Mouse (Mus musculus) liver, embryonic 14.5 days (tissue): ENCODE measurements at regions not wholly inside any gene's neighbourhood (a gene's known extent, or its start where the extent isn't known, plus 50 kb on each side); places are given as distances from the start of the nearest gene placed in this dataset.

Experiments
- ATAC-seq: fragments of 200-750 bp; cut with Nextera tagmentation; 2 replicates; pipeline ENCODE4 v1.8.0; 2017; ENCODE audit warnings: moderate number of reproducible peaks, mild to moderate bottlenecking, moderate library complexity; ENCODE audit not compliant: insufficient read depth
- DNase-seq, 3 experiments: peaks; one replicate each; pipeline ENCODE4 v3.0.0-alpha.2; 2012 to 2013; ENCODE audit warnings: low read depth in 3 of 3, low spot score in 3 of 3
- H3K27ac ChIP-seq: fragments of 300-500 bp; sonication (generic); 2 replicates; pipeline ENCODE4 v1.5.1; 2014; ENCODE audit warnings: moderate library complexity, mild to moderate bottlenecking, control low read depth, inconsistent platforms
- H3K27me3 ChIP-seq: fragments of 300-500 bp; sonication (generic); 2 replicates; pipeline ENCODE4 v1.6.1; 2014; ENCODE audit warnings: mild to moderate bottlenecking, low read length, moderate library complexity; ENCODE audit not compliant: control insufficient read depth, insufficient read depth
- H3K36me3 ChIP-seq: fragments of 300-500 bp; sonication (generic); replicated peaks from 2 replicates; pipeline ENCODE4 v1.6.1; 2014; ENCODE audit warnings: low read depth; ENCODE audit not compliant: control insufficient read depth, insufficient read depth
- H3K4me1 ChIP-seq, 2 experiments: fragments of 200-500 bp in 1 of 2; fragments of 300-500 bp in 1 of 2; sonication (generic) in 1 of 2; replicated peaks; 2 replicates each; pipeline ENCODE4 v1.6.1; 2012 to 2014; ENCODE audit warnings: antibody characterized with exemption in 1 of 2, inconsistent platforms in 1 of 2, low read length in 1 of 2; ENCODE audit not compliant: control insufficient read depth in 2 of 2, insufficient read depth in 2 of 2
- H3K4me2 ChIP-seq: fragments of 300-500 bp; sonication (generic); 2 replicates; pipeline ENCODE4 v1.6.1; 2014; ENCODE audit warnings: low read depth, mild to moderate bottlenecking, control low read depth, moderate library complexity
- H3K4me3 ChIP-seq, 2 experiments: fragments of 200-500 bp in 1 of 2; fragments of 300-500 bp in 1 of 2; sonication (generic) in 1 of 2; 2 replicates each; pipeline ENCODE4 v1.5.1; 2012 to 2014; ENCODE audit warnings: low read depth in 2 of 2, low read length in 2 of 2, mild to moderate bottlenecking in 2 of 2, control low read depth in 1 of 2, inconsistent platforms in 1 of 2, moderate library complexity in 1 of 2; ENCODE audit not compliant: insufficient read depth in 1 of 2
- H3K9ac ChIP-seq: fragments of 300-500 bp; sonication (generic); replicated peaks from 2 replicates; pipeline ENCODE4 v1.6.1; 2014; ENCODE audit warnings: mild to moderate bottlenecking, control low read depth, moderate library complexity
- H3K9me3 ChIP-seq: fragments of 300-500 bp; sonication (generic); 2 replicates; pipeline ENCODE4 v1.6.1; 2016; ENCODE audit warnings: low read length, mixed read lengths; ENCODE audit not compliant: control insufficient read depth
- CTCF ChIP-seq: IDR thresholded peaks from 2 replicates; pipeline ENCODE4 v1.5.1; 2016; ENCODE audit warnings: antibody characterized with exemption, low read depth, control low read depth
- EP300 ChIP-seq: IDR thresholded peaks from 2 replicates; pipeline ENCODE4 v1.6.1; 2016; ENCODE audit warnings: antibody characterized with exemption, low read depth
- WGBS: fragments of 180-500 bp; shearing (Covaris S2); extraction: QIAGEN DNeasy Blood & Tissue Kit; methylation state at CpG from one replicate; pipeline ENCODE4 v1.1.7; 2014; ENCODE audit not compliant: insufficient replicate concordance; 5-methylcytosine and 5-hydroxymethylcytosine counted together

GRCm38 (mm10) chr8:126791069-126791468 is 154.6 kb downstream of the Tomm20 start:
- ATAC-seq, result no peak
- TF ChIP-seq EP300 (no peak), CTCF (no peak)
- peaks cover 0 to 14% of the 10 kb centered on the region in 2 experiments; a peak in 1 of 4 replicates for H3K4me1 ChIP-seq

GRCm38 (mm10) chr8:126790214-126790613 is 155.4 kb downstream of the Tomm20 start:
- no peak for DNase-seq
- TF ChIP-seq CTCF, result no peak
- no peak for TF ChIP-seq EP300
- H3K9me3 ChIP-seq, result no peaks in the 10 kb centered on the region
- WGBS, result 82% methylated on average over 9 of the region's 9 CpGs
- no peak overlapping the region for H3K4me3 ChIP-seq
- H3K36me3 ChIP-seq, result no peaks in the 10 kb centered on the region
- H3K4me1 ChIP-seq, result peaks cover 0 to 14% of the 10 kb centered on the region in 2 experiments; a peak in 1 of 4 replicates
- H3K9ac ChIP-seq, result no peak overlapping the region
- H3K27ac ChIP-seq, result no peak overlapping the region
- H3K4me2 ChIP-seq, result no peak overlapping the region
- no peaks in the 10 kb centered on the region for H3K27me3 ChIP-seq
- ATAC-seq, result no peak

More at GRCm38 (mm10) chr8:126791069-126791468, 154.6 kb downstream of the Tomm20 start:
- Histone ChIP-seq H3K27ac (no peak overlapping the region), H3K27me3 (no peaks in the 10 kb centered on the region), H3K36me3 (no peaks in the 10 kb centered on the region), H3K4me2 (no peak overlapping the region), H3K9me3 (no peaks in the 10 kb centered on the region), H3K4me3 (no peak overlapping the region), H3K9ac (no peak overlapping the region)
- 65% methylated on average over 4 of the region's 4 CpGs for WGBS
- DNase-seq, result no peak

GRCm38 (mm10) chr8:126789076-126789475 is 156.6 kb downstream of the Tomm20 start:
- H3K36me3 ChIP-seq, result no peaks in the 10 kb centered on the region
- 24% methylated on average over 4 of the region's 4 CpGs for WGBS

GRCm38 (mm10) chr8:126788669-126789068 is 157.0 kb downstream of the Tomm20 start:
- WGBS, result 41% methylated on average over 4 of the region's 4 CpGs
- H3K36me3 ChIP-seq, result no peaks in the 10 kb centered on the region
- no peak overlapping the region for H3K9ac ChIP-seq
- H3K4me3 ChIP-seq, result no peak overlapping the region
- peaks cover 0 to 14% of the 10 kb centered on the region in 2 experiments; a peak in 1 of 4 replicates for H3K4me1 ChIP-seq
- TF ChIP-seq EP300, result no peak
- no peak for TF ChIP-seq CTCF
- no peak overlapping the region for H3K4me2 ChIP-seq
- ATAC-seq (no peak), DNase-seq (no peak)
- H3K27ac ChIP-seq, result no peak overlapping the region
- no peaks in the 10 kb centered on the region for H3K27me3 ChIP-seq
- no peaks in the 10 kb centered on the region for H3K9me3 ChIP-seq

More at GRCm38 (mm10) chr8:126789076-126789475, 156.6 kb downstream of the Tomm20 start:
- Histone ChIP-seq H3K9me3 (no peaks in the 10 kb centered on the region), H3K4me3 (no peak overlapping the region), H3K4me1 (peaks cover 0 to 14% of the 10 kb centered on the region in 2 experiments; a peak in 1 of 4 replicates), H3K9ac (no peak overlapping the region), H3K27me3 (no peaks in the 10 kb centered on the region), H3K4me2 (no peak overlapping the region), H3K27ac (no peak overlapping the region)
- DNase-seq, result no peak
- TF ChIP-seq CTCF (no peak), EP300 (no peak)
- no peak for ATAC-seq

- H3K36me3 ChIP-seq, result no peaks in the 10 kb centered on the region
- peaks cover 0 to 14% of the 10 kb centered on the region in 2 experiments; a peak in 1 of 4 replicates for H3K4me1 ChIP-seq
- 64% methylated on average over 8 of the region's 8 CpGs for WGBS
- H3K4me2 ChIP-seq, result no peak overlapping the region
- no peak overlapping the region for H3K9ac ChIP-seq
- DNase-seq (no peak), ATAC-seq (no peak)
- no peaks in the 10 kb centered on the region for H3K9me3 ChIP-seq
- TF ChIP-seq CTCF, result no peak
- no peak for TF ChIP-seq EP300
- H3K27me3 ChIP-seq, result no peaks in the 10 kb centered on the region
- H3K4me3 ChIP-seq, result no peak overlapping the region
- H3K27ac ChIP-seq, result no peak overlapping the region
Measured at GRCm38 (mm10) chr8:126787398-126787797, 158.2 kb downstream of the Tomm20 start.
